Mouse (Mus musculus) heart, embryonic 11.5 days (tissue): ENCODE results near the gene Olfr706. TPM values are rescaled to one million over a fixed set of nuclear protein-coding genes. Genes with fewer than 3 reads are reported as not detected.

Source experiments
- polyA plus RNA-seq: library from polyadenylated mRNA; unstranded; fragments of >200 nt; fragmentation: Nextera tagmentation; extraction: Ambion mirVana; gene quantifications from 2 replicates; pipeline ENCODE4 v1.2.1, GENCODE M21; 2014

Gene Olfr706
- polyA plus RNA-seq, 1 experiment from 2014 or later: not detected

Other genes starting within 250 kb of the Olfr706 start
- gene Olfr693, start 207.6 kb downstream of the Olfr706 start, polyA plus RNA-seq: not detected in 2 replicates
- gene Olfr694, start 196.3 kb downstream of the Olfr706 start, polyA plus RNA-seq: not detected in 2 replicates
- not detected in 2 replicates for gene Olfr695, start 171.8 kb downstream of the Olfr706 start, polyA plus RNA-seq
- not detected in 2 replicates for gene Olfr697, start 145.7 kb downstream of the Olfr706 start, polyA plus RNA-seq
- not detected in 2 replicates for gene Olfr698, start 132.8 kb downstream of the Olfr706 start, polyA plus RNA-seq
- not detected in 2 replicates for gene Olfr699, start 95.0 kb downstream of the Olfr706 start, polyA plus RNA-seq
- not detected in 2 replicates for gene Olfr700, start 79.3 kb downstream of the Olfr706 start, polyA plus RNA-seq
- not detected in 2 replicates for gene Olfr701, start 74.0 kb downstream of the Olfr706 start, polyA plus RNA-seq
- gene Olfr702, start 54.3 kb downstream of the Olfr706 start, polyA plus RNA-seq: not detected in 2 replicates
- gene Olfr703, start 44.8 kb downstream of the Olfr706 start, polyA plus RNA-seq: not detected in 2 replicates
- not detected in 2 replicates for gene Olfr704, start 25.0 kb downstream of the Olfr706 start, polyA plus RNA-seq
- not detected in 2 replicates for gene Olfr705, start 11.3 kb downstream of the Olfr706 start, polyA plus RNA-seq
- not detected in 2 replicates for gene Olfr707, start 13.1 kb upstream of the Olfr706 start, polyA plus RNA-seq
- not detected in 2 replicates for gene Olfr1532-ps1, start 19.8 kb upstream of the Olfr706 start, polyA plus RNA-seq
- not detected in 2 replicates for gene Olfr709-ps1, start 44.1 kb upstream of the Olfr706 start, polyA plus RNA-seq
- gene Olfr710, start 60.1 kb upstream of the Olfr706 start, polyA plus RNA-seq: not detected in 2 replicates
- not detected in 2 replicates for gene Olfr6, start 75.8 kb upstream of the Olfr706 start, polyA plus RNA-seq
- not detected in 2 replicates for gene Olfr711, start 87.3 kb upstream of the Olfr706 start, polyA plus RNA-seq
- gene Olfr2, start 117.9 kb upstream of the Olfr706 start, polyA plus RNA-seq: not detected in 2 replicates
- not detected in 2 replicates for gene Olfr713, start 143.0 kb upstream of the Olfr706 start, polyA plus RNA-seq
- gene Olfr714, start 182.8 kb upstream of the Olfr706 start, polyA plus RNA-seq: not detected in 2 replicates
- not detected in 2 replicates for gene Olfr17, start 205.1 kb upstream of the Olfr706 start, polyA plus RNA-seq
- gene Olfr715b, start 222.2 kb upstream of the Olfr706 start, polyA plus RNA-seq: not detected in 2 replicates
- not detected in 2 replicates for gene Olfr715, start 242.9 kb upstream of the Olfr706 start, polyA plus RNA-seq